Mouse (Mus musculus): ENCODE measurements at regions not wholly inside any gene's neighbourhood (a gene's known extent, or its start where the extent isn't known, plus 50 kb on each side); places are given as distances from the start of the nearest gene placed in this dataset.

GRCm38 (mm10) chr7:125262672-125263365 lies 181.7 kb upstream of the Kdm8 start:
- DNase-seq (ENCODE audit: low read depth) = no peak

GRCm38 (mm10) chr7:125263756-125264155 lies 180.7 kb upstream of the Kdm8 start:
- DNase-seq (ENCODE audit: low read depth) = no peak

- no peak for DNase-seq (ENCODE audit: low read depth)
Measured at GRCm38 (mm10) chr7:125270711-125271110, 173.8 kb upstream of the Kdm8 start.

- no peak for DNase-seq (ENCODE audit: low read depth)
Measured at GRCm38 (mm10) chr7:125271356-125271755, 173.1 kb upstream of the Kdm8 start.

GRCm38 (mm10) chr7:125281371-125281770 lies 163.1 kb upstream of the Kdm8 start:
- DNase-seq (ENCODE audit: low read depth) = peak; percentile 2

- no peak for DNase-seq (ENCODE audit: low read depth)
Measured at GRCm38 (mm10) chr7:125295226-125295625, 149.2 kb upstream of the Kdm8 start.

- no peak for DNase-seq (ENCODE audit: low read depth)
Measured at GRCm38 (mm10) chr7:125308433-125308832, 136.0 kb upstream of the Kdm8 start.

GRCm38 (mm10) chr7:125310971-125311370 lies 133.5 kb upstream of the Kdm8 start:
- DNase-seq (ENCODE audit: low read depth) = no peak

- no peak for DNase-seq (ENCODE audit: low read depth)
Measured at GRCm38 (mm10) chr7:125313604-125314003, 130.9 kb upstream of the Kdm8 start.

GRCm38 (mm10) chr7:125334769-125335168 lies 109.7 kb upstream of the Kdm8 start:
- DNase-seq (ENCODE audit: low read depth) = no peak

GRCm38 (mm10) chr7:125335586-125336165 lies 108.8 kb upstream of the Kdm8 start:
- DNase-seq (ENCODE audit: low read depth) = no peak

- no peak for DNase-seq (ENCODE audit: low read depth)
Measured at GRCm38 (mm10) chr7:125336826-125337225, 107.7 kb upstream of the Kdm8 start.

GRCm38 (mm10) chr7:125338177-125338751 lies 106.2 kb upstream of the Kdm8 start:
- DNase-seq (ENCODE audit: low read depth) = no peak

GRCm38 (mm10) chr7:125340326-125340905 lies 104.1 kb upstream of the Kdm8 start:
- no peak for DNase-seq (ENCODE audit: low read depth)

GRCm38 (mm10) chr7:125349606-125350005 lies 94.9 kb upstream of the Kdm8 start:
- DNase-seq (ENCODE audit: low read depth) = no peak

GRCm38 (mm10) chr7:125354211-125354610 lies 90.3 kb upstream of the Kdm8 start:
- DNase-seq (ENCODE audit: low read depth) = no peak

- no peak for DNase-seq (ENCODE audit: low read depth)
Measured at GRCm38 (mm10) chr7:125354956-125355355, 89.5 kb upstream of the Kdm8 start.

- DNase-seq (ENCODE audit: low read depth) = no peak
Measured at GRCm38 (mm10) chr7:125358016-125358415, 86.5 kb upstream of the Kdm8 start.

GRCm38 (mm10) chr7:125383021-125383420 lies 61.5 kb upstream of the Kdm8 start:
- DNase-seq (ENCODE audit: low read depth) = peak; percentile 63

GRCm38 (mm10) chr7:125384171-125384570 lies 60.3 kb upstream of the Kdm8 start:
- no peak for DNase-seq (ENCODE audit: low read depth)

GRCm38 (mm10) chr7:125392536-125392935 lies 51.9 kb upstream of the Kdm8 start:
- DNase-seq (ENCODE audit: low read depth) = peak; percentile 35

- DNase-seq (ENCODE audit: low read depth) = no peak
Measured at GRCm38 (mm10) chr7:125393228-125393627, 51.2 kb upstream of the Kdm8 start.

Measured in NIH3T3 (cell line).